Comparison of ENCODE assay signal across 12 mouse cellular contexts in the genomic region with DNA sequence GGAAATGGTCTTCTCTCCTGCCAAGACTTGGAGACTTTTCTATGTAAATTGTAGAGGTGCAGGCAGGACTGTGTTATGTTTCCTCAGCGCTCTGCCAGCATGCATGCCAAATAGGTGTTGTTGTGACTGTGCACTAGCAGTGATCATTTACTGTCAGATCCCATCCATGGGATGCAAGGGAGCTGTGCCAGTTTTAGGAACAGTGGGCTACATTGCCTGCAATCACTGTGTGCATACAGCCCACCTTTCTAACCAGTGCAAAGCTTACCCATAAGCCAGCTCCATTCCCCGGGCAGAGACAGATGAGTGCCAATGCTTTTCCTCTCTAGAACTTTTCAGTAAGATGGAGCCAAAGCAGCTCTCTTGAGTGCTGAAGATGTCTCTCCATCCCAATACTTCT.
DNase-seq lines count a peak whose midpoint lies in the region.
"Had no signal": no experiment of that assay in that cellular context is flagged by ENCODE, and none has a peak within 500 bp of the region (broad histone marks: within the 10 kb centered on the region; RNA-seq: fewer than 3 reads in every experiment).

No protein-coding gene starts in this region.

- intact Hi-C loops in left cerebral cortex, postnatal 4 days (cut with DNase I), result no loop called here

- DNase-seq in cerebellum, postnatal 14 days, result peak; percentile 18 to 50
- no peak for DNase-seq in cerebellum, adult 18-20 months
- DNase-seq in left cerebral cortex, postnatal 4 days, result peak; percentile 35
- DNase-seq in left cerebral cortex, adult 8-10 months (ENCODE audit: low spot score in 2 of 2), result no peak
- DNase-seq: adrenal gland, adult 2 months; adrenal gland, postnatal 10 days; adrenal gland, postnatal 25 days; cerebellum, adult 11 months; cerebellum, adult 2 months; cerebellum, adult 9-10 months; cerebellum, postnatal 36 days; embryo, embryonic 11 days had no signal

Comparison
In these comparisons a context has a peak if more than half of its experiments do, and no peak if none do; other contexts are left out.
1. DNase-seq: peak in cerebellum, postnatal 14 days (2 of 2) and left cerebral cortex, postnatal 4 days (single experiment); none in cerebellum, adult 18-20 months (0 of 2) and left cerebral cortex, adult 8-10 months (0 of 2).